Mouse (Mus musculus) midbrain, embryonic 16.5 days (tissue): ENCODE measurements around the gene Daam1. TPM values are rescaled to one million over a fixed set of nuclear protein-coding genes. Genes with fewer than 3 reads are reported as not detected.
"Not testable (repeated sequence)": the region's sequence is repeated elsewhere in the genome, so short reads cannot be mapped to it uniquely, and the experiment has no call there.

Experiments used
- ATAC-seq: fragments of 200-750 bp; cut with Nextera tagmentation; 2 replicates; pipeline ENCODE4 v1.8.0; 2017; ENCODE audit warnings: moderate TSS enrichment
- H3K27ac ChIP-seq: fragments of 300-500 bp; sonication (generic); 2 replicates; pipeline ENCODE4 v1.5.1; 2014; ENCODE audit warnings: mild to moderate bottlenecking, low read length, mixed read lengths
- H3K27me3 ChIP-seq: fragments of 300-500 bp; sonication (generic); 2 replicates; pipeline ENCODE4 v1.6.1; 2014; ENCODE audit warnings: low read depth, low read length, mixed read lengths; ENCODE audit not compliant: control insufficient read depth, insufficient read depth
- H3K36me3 ChIP-seq: fragments of 300-500 bp; sonication (generic); 2 replicates; pipeline ENCODE4 v1.6.1; 2014; ENCODE audit warnings: mild to moderate bottlenecking, low read length, moderate library complexity, mixed read lengths; ENCODE audit not compliant: control insufficient read depth, insufficient read depth
- H3K4me1 ChIP-seq: fragments of 300-500 bp; sonication (generic); 2 replicates; pipeline ENCODE4 v1.6.1; 2014; ENCODE audit warnings: mild to moderate bottlenecking, low read length, mixed read lengths; ENCODE audit not compliant: control insufficient read depth, insufficient read depth
- H3K4me2 ChIP-seq: fragments of 300-500 bp; sonication (generic); 2 replicates; pipeline ENCODE4 v1.6.1; 2014; ENCODE audit warnings: mild to moderate bottlenecking, low read length, mixed read lengths
- H3K4me3 ChIP-seq: fragments of 300-500 bp; sonication (generic); 2 replicates; pipeline ENCODE4 v1.5.1; 2014; ENCODE audit warnings: low read depth, mild to moderate bottlenecking, low read length, moderate library complexity, mixed read lengths
- H3K9ac ChIP-seq: fragments of 300-500 bp; sonication (generic); 2 replicates; pipeline ENCODE4 v1.6.1; 2014; ENCODE audit warnings: low read depth, low read length, mixed read lengths
- H3K9me3 ChIP-seq: fragments of 300-500 bp; sonication (generic); replicated peaks from 2 replicates; pipeline ENCODE4 v1.6.1; 2014; ENCODE audit warnings: mild to moderate bottlenecking, low read length, mixed read lengths; ENCODE audit not compliant: control insufficient read depth, poor library complexity, severe bottlenecking
- WGBS: fragments of 180-500 bp; shearing (Covaris S2); extraction: QIAGEN DNeasy Blood & Tissue Kit; methylation state at CpG from one replicate; pipeline ENCODE4 v1.1.7; 2014; 5-methylcytosine and 5-hydroxymethylcytosine counted together
- polyA plus RNA-seq: library from polyadenylated mRNA; unstranded; fragments of >200 nt; fragmentation: Nextera tagmentation; extraction: Ambion mirVana; gene quantifications from 2 replicates; pipeline ENCODE4 v1.2.1, GENCODE M21; 2015

Gene Daam1
- polyA plus RNA-seq, 1 experiment from 2014 or later, result 33.0 TPM

GRCm38 (mm10) chr12:71839653-71840052 is 8.8 kb downstream of the Daam1 start:
- WGBS, result 76% methylated on average over 3 of the region's 3 CpGs
- no peak overlapping the region for H3K9ac ChIP-seq
- H3K27ac ChIP-seq, result no peak overlapping the region
- no peaks in the 10 kb centered on the region for H3K9me3 ChIP-seq
- ATAC-seq, result no peak
- no peaks in the 10 kb centered on the region for H3K27me3 ChIP-seq
- H3K4me2 ChIP-seq, result no peak overlapping the region
- H3K4me1 ChIP-seq, result peaks cover 65% of the 10 kb centered on the region
- H3K4me3 ChIP-seq, result no peak overlapping the region
- no peaks in the 10 kb centered on the region for H3K36me3 ChIP-seq

DNA sequence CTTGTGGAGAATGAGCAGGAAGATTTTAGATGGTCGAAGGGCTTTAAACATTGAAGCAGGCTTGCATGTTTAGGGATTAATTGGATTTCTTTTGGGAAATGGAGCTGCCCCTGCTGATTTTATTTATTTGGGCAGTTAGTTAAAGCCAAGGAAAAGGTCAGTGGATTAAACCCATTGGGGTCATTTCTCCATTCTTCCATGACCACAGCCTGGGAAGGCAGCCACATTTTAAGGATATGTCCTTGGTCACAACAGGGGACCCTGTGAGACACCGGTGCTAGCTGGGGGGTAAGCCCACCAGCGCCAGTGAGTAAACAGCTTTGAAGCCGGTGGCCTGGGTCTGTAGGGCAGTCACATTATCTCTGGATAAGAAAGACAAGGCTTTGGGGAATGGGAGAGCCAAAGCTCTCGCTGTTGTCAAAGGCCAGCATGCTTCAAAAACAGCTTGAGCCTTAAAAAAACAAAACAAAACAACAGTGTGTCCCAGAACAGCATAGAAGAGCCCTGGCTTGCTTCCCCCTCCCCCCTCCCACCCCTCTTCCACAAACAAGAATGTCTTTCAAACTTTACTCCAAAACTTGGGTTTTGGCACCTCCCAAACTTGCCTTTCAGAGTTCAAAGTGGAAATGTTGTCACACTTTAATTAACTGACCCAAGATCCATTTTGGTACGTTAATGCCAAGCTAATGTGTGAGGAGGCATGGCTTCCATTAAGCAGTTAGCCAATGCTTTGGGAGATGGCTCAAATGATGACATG is 9.7 kb downstream of the Daam1 start:
- Histone ChIP-seq H3K9ac (no peak overlapping the region), H3K9me3 (no peaks in the 10 kb centered on the region), H3K27ac (no peak overlapping the region), H3K27me3 (no peaks in the 10 kb centered on the region), H3K36me3 (no peaks in the 10 kb centered on the region), H3K4me2 (no peak overlapping the region), H3K4me3 (no peak overlapping the region), H3K4me1 (peaks cover 58% of the 10 kb centered on the region)
- WGBS, result 10% methylated on average over 6 of the region's 6 CpGs
- no peak for ATAC-seq

- Histone ChIP-seq H3K4me2 (no peak overlapping the region), H3K4me1 (peaks cover 46% of the 10 kb centered on the region), H3K36me3 (no peaks in the 10 kb centered on the region), H3K27me3 (no peaks in the 10 kb centered on the region), H3K9ac (no peak overlapping the region), H3K27ac (no peak overlapping the region), H3K4me3 (no peak overlapping the region), H3K9me3 (no peaks in the 10 kb centered on the region)
- WGBS, result 47% methylated on average over 3 of the region's 3 CpGs
- no peak for ATAC-seq
Observed at GRCm38 (mm10) chr12:71842006-71842405, 11.1 kb downstream of the Daam1 start.

GRCm38 (mm10) chr12:71842588-71842987 is 11.7 kb downstream of the Daam1 start:
- H3K9me3 ChIP-seq, result no peaks in the 10 kb centered on the region
- no peak overlapping the region for H3K4me3 ChIP-seq
- no peak for ATAC-seq
- H3K36me3 ChIP-seq, result no peaks in the 10 kb centered on the region
- no peak overlapping the region for H3K9ac ChIP-seq
- H3K4me1 ChIP-seq, result peaks cover 42% of the 10 kb centered on the region
- no peak overlapping the region for H3K27ac ChIP-seq
- no peaks in the 10 kb centered on the region for H3K27me3 ChIP-seq
- no peak overlapping the region for H3K4me2 ChIP-seq
- 76% methylated on average over 2 of the region's 2 CpGs for WGBS

DNA sequence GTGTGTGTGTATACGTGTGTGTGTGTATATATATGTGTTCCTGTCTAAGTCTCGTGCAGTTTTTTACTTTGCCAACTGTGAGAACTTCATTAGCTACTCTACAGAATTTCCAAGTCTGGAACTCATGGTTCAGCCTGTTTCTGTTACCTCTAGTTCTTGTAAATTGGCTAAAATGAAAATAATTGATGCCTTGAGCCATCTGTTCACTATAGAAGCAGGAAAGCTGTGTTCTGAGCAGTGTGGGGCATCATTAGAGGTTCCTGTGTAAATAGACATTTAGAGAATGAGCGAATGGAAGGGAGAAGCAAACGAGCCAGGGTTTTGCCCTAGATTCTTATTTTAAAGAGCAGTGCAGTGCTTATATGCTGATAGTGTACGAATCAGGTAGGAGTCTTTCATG is 14.6 kb downstream of the Daam1 start:
- H3K4me2 ChIP-seq, result no peak overlapping the region
- ATAC-seq, result no peak
- H3K27ac ChIP-seq, result no peak overlapping the region
- H3K27me3 ChIP-seq, result no peaks in the 10 kb centered on the region
- H3K9ac ChIP-seq, result no peak overlapping the region
- no peaks in the 10 kb centered on the region for H3K9me3 ChIP-seq
- peaks cover 17% of the 10 kb centered on the region for H3K4me1 ChIP-seq
- 83% methylated on average over 5 of the region's 5 CpGs for WGBS
- no peak overlapping the region for H3K4me3 ChIP-seq
- H3K36me3 ChIP-seq, result no peaks in the 10 kb centered on the region

- H3K9me3 ChIP-seq, H3K4me1 ChIP-seq, H3K4me3 ChIP-seq, H3K4me2 ChIP-seq, ATAC-seq, H3K27me3 ChIP-seq, H3K9ac ChIP-seq, H3K27ac ChIP-seq, H3K36me3 ChIP-seq: not testable (repeated sequence)
- WGBS, result 98% methylated on average over 4 of the region's 4 CpGs
Observed at GRCm38 (mm10) chr12:71846416-71846815, 15.5 kb downstream of the Daam1 start.

DNA sequence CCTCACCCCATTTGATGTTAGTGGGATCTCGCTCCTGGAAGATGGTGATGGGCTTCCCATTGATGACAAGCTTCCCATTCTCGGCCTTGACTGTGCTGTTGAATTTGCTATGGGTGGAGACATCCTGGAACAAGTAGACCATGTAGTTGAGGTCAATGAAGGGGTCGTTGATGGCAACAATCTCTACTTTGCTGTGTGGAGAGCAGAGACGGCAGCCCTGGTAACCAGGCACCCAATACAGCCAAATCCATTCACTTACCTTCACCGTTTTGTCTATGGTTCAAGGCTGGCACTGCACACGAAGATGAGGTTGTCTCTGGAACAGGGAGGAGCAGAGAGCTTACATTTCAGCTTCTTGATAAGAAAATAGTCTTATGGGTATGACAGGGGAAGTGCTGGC is 16.1 kb downstream of the Daam1 start:
- H3K9me3 ChIP-seq, H3K4me3 ChIP-seq, ATAC-seq, H3K4me1 ChIP-seq, H3K36me3 ChIP-seq, H3K9ac ChIP-seq, H3K27me3 ChIP-seq, H3K4me2 ChIP-seq, H3K27ac ChIP-seq: not testable (repeated sequence)
- WGBS, result 94% methylated on average over 6 of the region's 6 CpGs

- Histone ChIP-seq H3K9me3 (no peaks in the 10 kb centered on the region), H3K4me2 (no peak overlapping the region), H3K27me3 (no peaks in the 10 kb centered on the region), H3K4me3 (no peak overlapping the region), H3K9ac (no peak overlapping the region), H3K27ac (no peak overlapping the region; the same call in 1 of the 2 replicates), H3K36me3 (no peaks in the 10 kb centered on the region), H3K4me1 (no peaks in the 10 kb centered on the region)
- no peak for ATAC-seq
- WGBS, result 68% methylated on average over 5 of the region's 5 CpGs
Observed at GRCm38 (mm10) chr12:71847617-71848016, 16.7 kb downstream of the Daam1 start.

GRCm38 (mm10) chr12:71848037-71848776 is 17.3 kb downstream of the Daam1 start:
- H3K36me3 ChIP-seq, result no peaks in the 10 kb centered on the region
- no peaks in the 10 kb centered on the region for H3K4me1 ChIP-seq
- no peak overlapping the region for H3K9ac ChIP-seq
- no peak overlapping the region for H3K4me3 ChIP-seq
- H3K4me2 ChIP-seq, result no peak overlapping the region
- no peak for ATAC-seq
- no peaks in the 10 kb centered on the region for H3K9me3 ChIP-seq
- H3K27ac ChIP-seq, result no peak overlapping the region; the same call in 1 of the 2 replicates
- 74% methylated on average over 5 of the region's 5 CpGs for WGBS
- no peaks in the 10 kb centered on the region for H3K27me3 ChIP-seq
